Mouse (Mus musculus): ENCODE results near the gene Tctn3.

Tctn3 gene

GRCm38 (mm10) chr19:40555136-40555535, 56.9 kb downstream of the Tctn3 start:
- DNase-seq (ENCODE audit: low spot score): no peak

- no peak for DNase-seq (ENCODE audit: low spot score)
These were observed 57.7 kb downstream of the Tctn3 start for GRCm38 (mm10) chr19:40554343-40554742.

- peak; percentile 31 for DNase-seq (ENCODE audit: low spot score)
These were observed 58.2 kb downstream of the Tctn3 start for GRCm38 (mm10) chr19:40553849-40554248.

GRCm38 (mm10) chr19:40553014-40553789, 58.8 kb downstream of the Tctn3 start:
- DNase-seq (ENCODE audit: low spot score): no peak

GRCm38 (mm10) chr19:40549516-40550135, 62.4 kb downstream of the Tctn3 start:
- DNase-seq (ENCODE audit: low spot score): no peak

- no peak for DNase-seq (ENCODE audit: low spot score)
These were observed 63.1 kb downstream of the Tctn3 start for GRCm38 (mm10) chr19:40548796-40549515.

GRCm38 (mm10) chr19:40548386-40548785, 63.6 kb downstream of the Tctn3 start:
- no peak for DNase-seq (ENCODE audit: low spot score)

All from yolk sac, embryonic 10.5 days (tissue).